Mouse (Mus musculus): ENCODE data around the gene Prps1l1.

Gene Prps1l1

DNA sequence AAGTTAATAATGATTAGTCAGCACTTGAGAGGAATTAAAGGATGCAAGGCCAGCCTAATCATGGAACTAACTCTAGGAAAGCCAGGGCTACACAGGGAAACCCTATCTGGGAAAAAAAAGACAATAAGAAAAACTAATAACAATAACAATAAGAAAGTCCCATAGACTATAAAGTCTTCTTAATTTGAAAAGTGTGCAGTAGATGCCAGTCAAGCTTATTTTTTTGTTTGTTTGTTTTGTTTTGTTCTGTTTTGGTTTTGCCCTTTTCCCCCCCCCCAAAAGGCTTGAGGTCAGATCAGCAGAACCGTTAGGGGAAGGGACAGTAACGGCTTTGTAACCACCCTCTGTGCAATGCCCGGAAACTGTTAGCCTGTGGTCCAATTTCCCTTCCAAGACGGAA lies at the start of gene Prps1l1:
Gene Prps1l1 (plus strand): TSS at position 301 of the 400 bp plus-strand sequence.
- DNase-seq (ENCODE audit: low spot score), result no peak

DNA sequence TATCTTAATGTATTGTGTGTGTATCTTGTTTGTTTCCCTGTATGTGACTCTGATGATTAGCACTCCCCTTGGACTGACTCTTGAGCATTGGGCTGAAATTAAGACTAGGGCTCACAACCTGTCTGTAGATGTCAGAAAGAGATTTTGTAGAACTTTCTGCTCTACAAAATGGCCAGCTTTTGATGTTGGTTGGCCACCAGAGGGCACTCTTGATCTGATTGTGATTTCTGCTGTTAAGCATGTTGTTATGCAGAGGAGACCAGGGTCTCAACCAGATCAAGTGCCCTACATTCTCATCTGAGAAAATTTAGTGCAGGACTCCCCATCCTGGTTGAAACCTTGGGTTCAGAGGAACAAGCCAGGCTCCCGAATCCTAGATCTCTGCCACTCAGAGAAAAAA lies 46.6 kb upstream of the Prps1l1 start:
- DNase-seq (ENCODE audit: low spot score), result no peak

DNA sequence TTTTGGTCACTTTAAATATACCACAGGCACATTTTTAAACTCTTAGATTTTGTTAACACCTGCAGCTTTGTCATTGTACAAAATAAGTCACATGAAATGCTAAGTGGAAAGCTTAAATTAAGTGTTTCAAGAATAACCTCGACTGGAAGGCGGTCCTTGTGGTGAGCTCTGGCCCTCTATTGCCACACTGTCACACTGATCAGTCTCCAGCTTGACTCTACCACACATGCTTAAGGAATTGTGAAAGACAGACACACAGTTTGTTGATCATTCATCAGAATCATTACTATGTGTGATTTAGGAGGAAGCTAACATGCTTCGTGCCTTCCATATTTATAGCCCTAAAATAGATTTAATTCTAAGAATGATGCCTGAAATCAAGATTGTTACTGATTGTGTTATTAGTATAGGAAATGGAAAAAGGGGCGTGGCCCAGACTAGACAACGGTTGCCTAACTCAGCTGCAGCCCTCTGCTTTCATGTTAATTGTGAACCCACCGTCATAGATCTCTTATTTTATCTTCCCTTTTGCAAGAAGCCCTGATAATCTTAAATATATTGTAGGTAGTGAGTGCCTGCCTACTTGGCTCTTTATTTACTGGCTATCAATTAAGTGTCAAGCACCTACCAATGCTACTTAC lies 35.4 kb upstream of the Prps1l1 start:
- DNase-seq (ENCODE audit: low spot score), result no peak

DNA sequence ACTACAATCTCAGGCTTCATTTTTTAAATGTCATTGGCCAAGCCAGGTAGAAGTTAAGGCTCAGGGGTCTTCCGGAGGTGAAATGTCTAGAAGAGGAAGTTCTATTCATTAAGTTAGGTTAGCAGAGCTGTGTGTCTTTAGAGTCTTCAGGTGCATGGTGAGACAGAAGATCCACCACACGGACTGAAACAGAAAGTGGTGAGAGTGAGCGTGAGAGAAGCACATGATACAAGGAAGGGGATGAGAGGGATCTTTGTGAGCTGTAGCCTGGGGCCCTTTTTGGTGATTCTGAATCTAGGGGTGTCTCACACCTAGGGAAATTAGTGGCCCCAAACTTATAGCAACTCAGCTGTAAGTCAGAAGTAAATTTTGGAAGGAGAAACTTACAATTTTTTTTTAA lies 8.6 kb upstream of the Prps1l1 start:
- DNase-seq (ENCODE audit: low spot score), result no peak

DNA sequence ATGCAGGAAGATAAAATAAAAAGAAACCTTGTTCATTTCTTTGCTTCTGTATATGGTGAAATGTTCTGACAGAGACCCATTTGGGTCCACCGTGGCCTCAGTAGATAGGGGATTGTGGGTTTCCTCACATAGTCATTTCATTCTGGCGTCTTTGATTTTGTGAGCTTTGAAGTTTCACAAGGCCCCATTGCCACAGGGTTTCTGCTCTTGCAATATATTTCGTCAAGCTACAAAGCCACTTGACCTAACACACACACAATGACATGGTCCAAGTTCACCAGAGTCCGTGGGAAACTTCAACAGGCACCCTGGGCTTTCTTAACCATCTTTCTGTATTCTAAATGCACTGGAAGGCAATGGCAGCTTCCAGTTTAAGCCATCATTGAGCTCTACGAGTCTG lies 1.3 kb downstream of the Prps1l1 start:
- no peak for DNase-seq (ENCODE audit: low spot score)

DNA sequence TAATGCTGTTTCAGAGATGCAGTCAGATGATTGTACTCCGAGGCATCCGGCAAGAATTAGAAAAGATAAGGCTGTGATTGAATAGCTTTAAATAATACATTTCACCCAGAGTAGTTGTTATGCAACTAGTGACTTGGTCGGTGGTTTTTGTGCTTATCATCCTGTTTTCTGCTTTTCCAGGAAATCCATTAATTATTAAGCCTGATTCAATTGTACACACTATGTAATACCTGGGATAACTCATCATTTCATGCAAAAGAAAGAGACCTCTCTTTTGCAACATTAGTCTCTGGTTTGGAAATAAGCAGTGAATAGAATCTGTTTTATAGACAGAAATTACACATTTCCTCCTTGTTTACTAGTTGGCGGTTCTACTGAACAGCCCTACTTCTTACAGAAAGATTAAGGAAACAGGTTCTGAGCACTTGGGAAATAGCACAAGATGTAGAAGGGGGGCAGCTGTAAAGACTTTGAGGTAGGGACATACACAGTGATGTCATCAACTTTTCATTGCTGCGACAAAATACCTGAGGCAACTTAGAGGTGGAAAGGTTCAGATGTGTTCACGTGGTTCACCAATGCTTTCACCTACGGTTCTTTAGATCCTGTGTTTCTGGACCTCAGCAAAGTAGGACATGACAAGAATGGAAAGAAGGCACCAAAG lies 5.1 kb downstream of the Prps1l1 start:
- no peak for DNase-seq (ENCODE audit: low spot score)

DNA sequence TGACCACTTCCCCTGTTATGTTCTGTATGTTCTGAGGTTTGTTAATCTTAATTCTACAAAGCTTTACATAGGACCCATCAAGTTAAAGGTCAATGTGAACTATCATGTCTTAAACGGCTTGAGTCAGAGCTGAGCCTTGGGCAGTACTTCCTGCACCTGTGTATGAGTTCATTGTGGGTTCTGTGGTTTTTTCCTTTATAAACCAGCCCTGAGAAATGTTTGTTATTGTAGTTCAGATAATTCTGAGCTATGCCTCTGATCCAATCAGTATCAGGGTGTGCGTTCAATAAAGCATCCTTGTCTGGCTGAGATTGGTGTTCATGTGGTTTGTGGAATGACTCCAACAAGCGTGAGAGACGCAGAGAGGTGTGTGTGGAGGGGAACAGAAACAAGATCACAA lies 5.8 kb downstream of the Prps1l1 start:
- DNase-seq (ENCODE audit: low spot score), result no peak

DNA sequence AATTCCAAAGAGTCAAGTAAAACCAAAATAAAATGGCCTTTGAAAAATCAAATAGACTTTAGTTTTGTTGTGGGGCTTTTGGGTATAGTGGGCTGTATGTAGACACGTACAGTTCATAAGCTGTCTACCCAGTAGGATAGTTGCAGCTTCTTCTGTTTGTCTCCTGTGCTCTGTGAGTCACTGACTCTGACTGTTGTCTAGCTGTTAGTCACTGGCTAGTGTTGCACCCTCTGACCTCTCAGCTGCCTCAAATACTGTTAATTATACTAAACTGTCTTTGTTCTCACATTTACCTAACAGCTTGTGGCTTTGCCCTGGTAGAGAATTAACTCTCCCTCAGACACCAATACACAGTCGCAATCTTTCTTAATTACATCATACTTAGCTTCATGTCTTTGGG lies 7.3 kb downstream of the Prps1l1 start:
- no peak for DNase-seq (ENCODE audit: low spot score)

DNA sequence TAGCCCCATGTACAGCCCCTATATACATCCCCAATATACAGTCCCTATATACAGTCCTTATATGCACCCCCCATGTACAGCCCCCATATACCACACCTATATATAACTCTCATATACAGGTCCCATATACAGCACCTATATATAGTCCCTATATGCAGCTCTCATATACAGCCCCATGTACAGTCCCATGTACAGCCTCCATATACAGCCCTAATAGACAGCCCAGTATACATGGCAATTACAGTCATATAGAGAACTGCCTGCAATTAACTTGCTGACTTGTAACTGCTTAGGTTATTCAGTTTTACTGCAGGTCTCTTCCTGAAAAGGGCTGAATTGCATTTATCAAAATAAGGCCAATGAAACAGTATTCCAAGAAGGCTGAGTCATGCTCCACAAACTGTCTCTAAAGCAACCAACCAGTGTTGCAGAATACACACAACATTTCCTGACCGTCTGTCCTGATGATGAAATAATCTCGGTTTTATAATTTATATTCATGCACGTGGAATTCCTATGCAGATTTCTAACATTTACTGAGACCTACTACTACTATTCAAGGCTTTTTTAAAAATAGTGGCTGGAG lies 13.1 kb downstream of the Prps1l1 start:
- no peak for DNase-seq (ENCODE audit: low spot score)

DNA sequence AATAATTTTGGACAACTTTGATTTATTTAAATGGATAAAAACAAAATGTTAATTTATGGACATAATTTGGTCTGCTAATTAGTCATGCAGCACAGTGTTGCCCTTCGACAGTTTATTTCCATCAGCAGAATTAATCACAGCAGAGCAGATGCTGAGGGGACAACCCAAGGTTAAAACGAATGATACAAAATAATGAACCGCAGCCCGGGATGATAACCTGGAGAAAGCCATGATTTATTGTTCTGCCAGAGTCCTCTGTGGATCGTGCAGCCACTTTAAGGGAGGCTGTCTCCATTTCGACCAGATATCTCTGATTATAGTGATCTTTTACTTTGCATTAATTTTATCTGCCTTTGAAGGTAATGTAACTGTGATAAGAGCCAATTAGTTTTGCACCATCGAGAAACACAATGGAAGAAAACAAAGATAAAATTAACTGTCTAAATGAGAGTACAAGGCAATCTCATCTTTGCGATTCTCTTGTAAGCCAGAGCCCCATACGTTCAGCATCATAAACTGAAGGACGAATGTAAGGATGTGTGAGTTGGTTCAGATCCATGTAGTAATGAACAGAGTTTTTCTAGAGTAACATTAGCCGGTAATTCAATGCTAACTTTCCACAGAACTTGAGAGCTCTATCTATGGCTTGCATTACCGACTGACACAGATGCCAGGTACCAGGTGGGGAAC lies 14.4 kb downstream of the Prps1l1 start:
- no peak for DNase-seq (ENCODE audit: low spot score)

DNA sequence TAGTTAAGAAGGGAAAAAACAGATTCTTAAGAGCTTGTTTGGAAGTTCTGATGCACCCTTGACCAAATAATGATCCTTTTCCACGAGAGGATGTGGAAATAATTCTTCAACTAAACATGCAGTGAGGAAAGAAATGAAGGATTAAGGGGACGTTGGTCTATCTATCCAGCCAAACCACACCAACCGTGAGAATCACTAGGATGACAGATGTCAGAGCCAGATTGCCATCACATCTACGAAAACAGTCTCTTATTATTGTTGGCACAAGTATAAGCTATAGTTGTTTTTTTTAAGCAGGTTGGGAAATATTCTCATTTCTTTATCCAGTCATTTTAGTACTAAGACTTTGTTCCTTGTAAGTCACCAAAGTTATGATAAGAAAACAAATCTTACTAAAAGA lies 15.8 kb downstream of the Prps1l1 start:
- no peak for DNase-seq (ENCODE audit: low spot score)

DNA sequence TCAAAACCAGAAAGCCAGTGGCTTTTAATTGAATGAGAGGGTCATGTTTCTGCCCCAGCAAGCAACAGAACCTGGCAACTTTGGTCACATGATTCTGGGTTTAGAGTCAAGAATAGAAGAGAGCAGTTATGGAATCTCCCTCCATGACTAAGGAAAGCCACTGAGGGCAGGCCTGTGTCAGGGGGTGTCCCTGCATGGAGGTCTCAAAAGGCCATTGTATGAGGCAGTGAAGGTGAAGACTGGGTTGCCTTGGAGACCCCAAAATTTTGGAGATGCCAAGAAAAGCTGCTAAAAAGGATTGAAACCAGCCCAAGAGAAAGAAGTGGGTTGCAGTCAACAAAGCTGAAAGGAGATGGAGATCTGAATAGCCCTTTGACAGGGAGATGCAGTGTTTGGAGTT lies 21.2 kb downstream of the Prps1l1 start:
- DNase-seq (ENCODE audit: low spot score), result no peak

DNA sequence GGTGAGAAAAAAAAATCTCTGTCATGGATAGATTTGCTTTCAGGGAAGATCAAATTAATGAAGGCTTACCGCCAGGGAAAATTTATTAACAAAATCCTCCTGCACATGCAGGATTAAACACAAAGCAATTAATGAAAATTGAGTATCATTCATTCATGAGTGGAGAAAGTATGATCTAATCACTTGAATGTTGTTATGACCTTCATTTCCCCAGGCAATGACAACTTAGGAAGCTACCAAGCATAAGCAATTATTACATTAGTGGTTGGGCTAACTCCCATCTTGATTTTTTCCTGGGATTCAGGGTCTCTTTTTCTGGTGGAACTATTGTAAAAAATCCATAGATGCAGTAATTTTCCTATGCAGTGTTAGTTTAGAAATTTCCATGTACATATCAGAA lies 23.3 kb downstream of the Prps1l1 start:
- DNase-seq (ENCODE audit: low spot score), result no peak

DNA sequence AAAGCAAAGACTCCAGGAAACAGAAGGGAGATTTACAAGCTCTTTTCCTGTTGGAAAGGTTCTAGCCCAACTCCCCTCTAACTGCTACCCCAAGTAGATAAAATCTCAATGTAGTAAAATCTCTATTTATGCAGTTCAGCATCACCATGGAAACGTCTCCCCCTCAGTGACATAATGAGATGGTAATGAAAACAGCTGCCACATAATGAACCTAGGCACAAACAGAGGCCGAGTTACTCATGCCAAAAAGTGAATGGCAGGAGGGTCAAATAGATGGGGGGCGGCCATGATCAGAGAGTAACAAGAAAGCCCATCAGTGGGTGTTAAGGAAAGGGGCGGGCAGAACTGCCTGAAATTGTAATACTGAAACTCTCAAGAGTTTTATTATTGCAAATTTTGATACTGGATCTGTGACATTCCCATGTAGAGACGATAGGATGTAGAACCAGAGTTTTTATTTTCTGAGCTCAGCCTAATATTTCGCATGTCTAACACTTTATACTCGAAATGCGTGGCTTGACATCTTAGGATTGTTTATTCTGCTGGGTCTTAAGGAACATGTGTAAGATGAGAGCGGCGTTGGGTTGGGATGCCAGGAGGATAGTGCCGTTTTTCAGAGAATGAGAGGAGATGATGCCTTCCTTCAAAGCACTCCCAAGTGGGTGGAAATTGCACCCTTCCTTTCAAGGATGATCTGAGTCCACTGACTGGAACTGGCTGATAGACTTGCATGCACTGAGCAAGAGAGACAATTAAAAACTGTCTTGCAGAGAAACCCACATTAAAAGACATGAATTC lies 24.0 kb downstream of the Prps1l1 start:
- DNase-seq (ENCODE audit: low spot score), result no peak

DNA sequence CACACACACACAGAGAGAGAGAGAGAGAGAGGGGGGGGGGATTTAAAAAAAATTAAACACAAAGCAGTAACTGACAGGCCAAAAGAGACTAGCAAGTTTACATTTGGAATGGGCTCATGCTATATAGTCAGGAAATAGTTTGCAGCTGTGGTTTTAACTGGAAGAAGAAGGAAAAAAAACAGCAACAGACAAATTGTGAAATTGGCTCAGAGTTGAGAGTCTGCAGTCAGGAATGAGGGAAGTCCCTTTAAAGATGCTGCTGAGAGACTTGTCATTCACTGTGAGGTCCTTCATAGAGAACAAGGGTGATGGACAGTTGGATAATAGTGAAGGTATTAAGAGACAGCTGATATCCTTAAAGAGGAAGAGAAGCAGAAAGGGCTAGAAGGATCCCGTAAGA lies 26.9 kb downstream of the Prps1l1 start:
- DNase-seq (ENCODE audit: low spot score), result no peak

DNA sequence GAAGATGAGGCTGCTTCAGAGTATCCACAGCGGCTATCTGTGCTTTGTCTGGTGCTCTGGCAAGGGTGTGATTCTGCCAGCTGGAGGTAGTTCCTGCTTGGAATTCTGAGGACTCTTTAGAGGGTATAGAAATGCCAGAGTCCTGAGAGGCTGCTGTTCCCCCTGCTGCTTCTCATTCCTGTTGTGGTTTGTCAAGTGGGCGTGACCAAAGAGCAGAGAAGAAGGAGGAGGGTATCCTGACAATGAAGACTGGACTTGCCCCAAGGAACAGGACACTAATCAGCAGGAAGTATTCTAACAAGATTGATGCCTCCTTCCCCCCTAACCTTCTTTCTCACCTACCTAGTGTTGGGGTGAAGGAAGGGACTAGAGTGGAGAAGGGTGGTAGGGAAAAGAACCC lies 29.4 kb downstream of the Prps1l1 start:
- DNase-seq (ENCODE audit: low spot score), result no peak

DNA sequence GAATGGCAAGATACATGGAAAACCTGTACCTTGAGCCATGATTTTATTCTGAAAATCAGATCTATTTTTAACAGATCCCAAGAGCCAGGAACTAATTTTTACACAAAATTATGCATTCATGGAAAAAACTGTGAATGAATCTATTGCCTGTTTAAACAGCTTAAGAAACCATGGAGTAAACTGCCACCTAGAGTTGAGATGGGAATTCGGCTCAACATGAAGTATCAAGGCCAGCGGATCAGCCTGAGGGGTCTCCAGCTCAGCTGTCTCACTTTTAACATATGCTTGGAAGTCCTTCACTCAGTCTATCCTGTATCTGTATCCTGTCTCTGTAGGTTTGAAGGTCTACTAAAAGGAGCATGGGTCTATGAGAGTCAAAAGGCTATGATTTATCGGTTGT lies 31.5 kb downstream of the Prps1l1 start:
- DNase-seq (ENCODE audit: low spot score), result no peak

DNA sequence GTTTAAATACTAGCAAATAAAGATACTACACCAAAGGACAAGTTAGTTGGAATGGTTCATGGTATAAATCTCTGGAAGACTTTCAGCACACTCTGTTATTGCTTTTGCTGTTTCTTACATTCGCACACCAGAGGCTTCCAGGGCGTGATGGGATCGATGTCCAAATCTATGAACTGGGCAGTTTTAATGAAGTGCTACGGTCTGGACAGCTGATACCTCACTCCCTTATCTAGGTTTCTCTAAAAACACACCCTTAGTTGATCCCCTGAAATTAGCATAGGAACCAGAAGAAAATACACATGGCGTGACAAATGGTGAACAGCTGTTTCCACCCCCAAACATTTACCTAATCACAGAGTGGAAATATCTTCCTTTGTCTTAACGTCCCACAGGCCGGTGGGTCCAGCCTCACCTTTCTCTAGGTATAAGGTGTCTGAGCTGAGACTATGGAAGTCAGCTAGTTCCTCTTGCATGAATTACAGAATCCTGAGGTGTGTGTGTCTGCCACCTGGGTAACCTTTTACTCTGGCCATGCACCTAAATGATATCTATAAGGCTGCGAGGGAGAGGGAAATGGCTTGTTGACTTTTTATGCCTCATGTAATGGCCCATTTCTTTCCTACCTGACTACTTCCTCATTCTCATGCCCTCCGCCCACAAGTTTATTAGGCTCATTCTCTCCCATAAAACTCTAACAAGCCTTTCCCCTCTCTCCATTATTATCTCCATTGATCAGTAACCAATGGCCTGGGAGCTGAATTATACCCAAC lies 32.1 kb downstream of the Prps1l1 start:
- no peak for DNase-seq (ENCODE audit: low spot score)

DNA sequence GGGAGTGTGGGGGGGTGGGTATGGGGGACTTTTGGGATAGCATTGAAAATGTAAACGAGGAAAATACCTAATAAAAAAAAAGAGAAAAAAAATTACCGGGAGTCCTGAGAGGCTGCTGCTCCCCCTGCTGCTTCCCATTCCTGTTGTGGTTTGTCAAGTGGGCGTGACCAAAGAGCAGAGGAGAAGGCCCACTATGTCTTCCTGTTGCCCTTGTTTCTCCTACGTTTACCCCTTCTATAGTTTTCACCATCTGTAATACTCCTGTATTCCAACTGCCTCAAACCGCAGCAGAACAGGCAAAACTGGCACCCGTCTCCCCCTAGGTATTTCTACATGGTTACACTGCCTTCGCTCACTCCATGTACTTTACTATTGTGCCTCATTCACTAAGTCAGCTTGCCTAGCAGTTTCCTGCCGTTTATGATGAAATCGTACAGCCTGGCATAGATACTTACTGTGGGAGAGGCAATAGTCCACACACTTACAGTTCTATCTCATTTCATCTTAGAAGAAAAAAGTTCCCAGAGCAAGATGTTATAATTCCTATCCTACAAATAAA lies 34.2 kb downstream of the Prps1l1 start:
- no peak for DNase-seq (ENCODE audit: low spot score)

DNA sequence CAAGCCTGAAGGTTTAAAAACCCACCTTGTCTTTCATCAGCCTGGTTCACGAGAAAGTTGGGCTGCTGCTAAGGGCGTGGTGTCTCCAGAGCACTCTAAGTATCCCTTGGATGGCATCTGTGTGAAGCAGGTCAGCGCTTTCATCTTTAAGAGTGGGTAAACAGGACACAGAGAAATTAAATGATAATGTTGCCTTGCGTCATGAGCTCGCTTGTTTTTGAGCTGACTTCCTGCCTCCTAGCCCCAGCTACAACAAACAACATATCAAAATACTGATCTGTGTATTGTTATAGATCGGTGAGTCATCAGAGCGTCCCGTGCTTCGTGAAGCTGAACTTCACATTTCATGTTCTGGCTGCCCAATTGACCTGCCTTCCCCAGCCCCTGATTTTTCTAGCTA lies 36.7 kb downstream of the Prps1l1 start:
- no peak for DNase-seq (ENCODE audit: low spot score)

DNA sequence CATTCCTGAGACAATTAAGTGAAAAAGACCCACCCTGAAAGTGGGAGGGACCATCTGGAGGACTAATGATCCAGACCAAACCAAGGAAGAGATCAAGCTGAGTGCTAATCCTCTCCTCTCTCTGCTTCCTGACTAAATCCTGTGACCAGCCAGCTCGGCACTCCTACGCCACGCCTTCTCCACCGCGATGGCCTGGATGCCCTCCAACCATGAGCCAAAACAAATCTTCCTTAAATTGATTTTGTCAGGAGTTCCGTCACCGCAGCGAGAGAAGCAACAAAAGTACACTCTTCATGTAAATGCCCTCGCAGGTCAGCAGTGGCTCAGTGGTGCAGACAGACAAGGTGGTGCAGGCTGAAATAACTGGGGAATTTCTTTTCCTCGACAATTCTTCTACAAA lies 37.5 kb downstream of the Prps1l1 start:
- no peak for DNase-seq (ENCODE audit: low spot score)
